In the genomic region with DNA sequence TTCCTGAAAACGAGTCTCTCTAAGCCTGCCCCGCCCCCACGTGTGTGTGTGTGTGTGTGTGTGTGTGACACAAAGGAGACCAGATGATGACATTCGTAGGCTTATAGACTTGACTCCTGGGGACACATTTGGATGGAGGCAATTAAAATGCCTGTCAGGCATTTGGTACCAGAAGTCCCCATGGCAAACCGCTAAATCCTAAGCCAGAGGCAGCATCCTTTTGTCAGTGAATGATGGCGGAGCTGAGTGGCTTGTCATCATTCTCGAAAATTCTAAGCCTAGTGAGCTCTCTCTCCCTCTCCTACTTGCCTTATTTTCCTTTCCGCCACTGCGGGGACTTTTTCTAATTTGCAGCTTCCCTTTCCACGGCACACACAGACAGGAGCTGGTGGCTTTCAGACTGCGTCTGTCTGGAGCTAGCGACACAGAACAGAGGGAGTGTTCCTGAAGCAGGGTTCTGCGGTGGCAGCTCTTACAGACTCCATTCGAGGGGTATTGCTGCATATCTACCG, we compare ENCODE assay signal across 9 mouse cellular contexts.
DNase-seq lines count a peak whose midpoint lies in the region; ATAC-seq and TF ChIP-seq lines count a peak whose summit lies in the region.
"Had no signal": no experiment of that assay in that cellular context is flagged by ENCODE, and none has a peak within 500 bp of the region (broad histone marks: within the 10 kb centered on the region; RNA-seq: fewer than 3 reads in every experiment).

No protein-coding gene starts in this region.

- no peak for TF ChIP-seq CTCF in kidney, adult 2 months (conservative IDR thresholded peaks at IDR 0.05; ENCODE audit: insufficient read depth, insufficient read length, low read depth, low read length)

- no peaks in the 10 kb centered on the region for H3K27me3 ChIP-seq in kidney, embryonic 14.5 days (ENCODE audit: control insufficient read depth, insufficient read depth, low read length)
- no peaks in the 10 kb centered on the region for H3K27me3 ChIP-seq in kidney, adult 2 months (replicated peaks; ENCODE audit: control insufficient read depth, insufficient read depth, low read length)
- no peaks in the 10 kb centered on the region for H3K27me3 ChIP-seq in embryonic facial prominence, embryonic 14.5 days (replicated peaks; ENCODE audit: control insufficient read depth, insufficient read depth, low read length)
- H3K27me3 ChIP-seq in midbrain, embryonic 10.5 days (ENCODE audit: low read depth, poor library complexity, severe bottlenecking) = no peaks in the 10 kb centered on the region

- 49% methylated on average over 15 of the region's 15 CpGs for WGBS in kidney, embryonic 14.5 days
- 45% methylated on average over 15 of the region's 15 CpGs for WGBS in kidney, adult 2 months
- WGBS in embryonic facial prominence, embryonic 14.5 days = 33% methylated on average over 15 of the region's 15 CpGs
- WGBS in midbrain, embryonic 10.5 days = 38% methylated on average over 15 of the region's 15 CpGs

- peak; percentile 49; the same call in 1 of the 2 replicates for ATAC-seq in kidney, embryonic 14.5 days (ENCODE audit: low FRiP score, low TSS enrichment)
- ATAC-seq in embryonic facial prominence, embryonic 14.5 days (ENCODE audit: low read depth) = peak; percentile 78

- H3K4me3 ChIP-seq in kidney, embryonic 14.5 days (ENCODE audit: low read length) = peak overlapping the region; percentile 4; the same call in 1 of the 2 replicates
- no peak overlapping the region for H3K4me3 ChIP-seq in kidney, adult 2 months (ENCODE audit: insufficient read depth, low read depth, low read length)
- peak overlapping the region; percentile 12 for H3K4me3 ChIP-seq in embryonic facial prominence, embryonic 14.5 days (ENCODE audit: low read depth, low read length)
- H3K4me3 ChIP-seq in midbrain, embryonic 10.5 days = peak overlapping the region; percentile 47
- H3K4me3 ChIP-seq: myocyte had no signal

- no peaks in the 10 kb centered on the region for H3K36me3 ChIP-seq in kidney, embryonic 14.5 days (ENCODE audit: control insufficient read depth, insufficient read depth, low read length)
- H3K36me3 ChIP-seq in kidney, adult 2 months (ENCODE audit: control insufficient read depth, insufficient read depth, low read length) = no peaks in the 10 kb centered on the region
- no peaks in the 10 kb centered on the region for H3K36me3 ChIP-seq in embryonic facial prominence, embryonic 14.5 days (ENCODE audit: control insufficient read depth, insufficient read depth, low read length)
- H3K36me3 ChIP-seq in midbrain, embryonic 10.5 days = no peaks in the 10 kb centered on the region

- H3K9me3 ChIP-seq in kidney, embryonic 14.5 days (ENCODE audit: control insufficient read depth, low read length) = no peaks in the 10 kb centered on the region
- no peaks in the 10 kb centered on the region for H3K9me3 ChIP-seq in embryonic facial prominence, embryonic 14.5 days (ENCODE audit: control insufficient read depth, low read length)
- H3K9me3 ChIP-seq in midbrain, embryonic 10.5 days (replicated peaks) = no peaks in the 10 kb centered on the region

- H3K4me2 ChIP-seq in kidney, embryonic 14.5 days (replicated peaks; ENCODE audit: low read depth, low read length) = peak overlapping the region; percentile 25; the same call in 1 of the 2 replicates
- H3K4me2 ChIP-seq in embryonic facial prominence, embryonic 14.5 days (ENCODE audit: low read depth, low read length) = peak overlapping the region; percentile 38

- no peak overlapping the region for H3K9ac ChIP-seq in kidney, embryonic 14.5 days (ENCODE audit: low read depth, low read length)
- 0 out of 2 replicates have a peak overlapping the region, but pooled peaks have one; percentile 12 for H3K9ac ChIP-seq in embryonic facial prominence, embryonic 14.5 days (ENCODE audit: low read depth, low read length)

- H3K4me1 ChIP-seq in kidney, embryonic 14.5 days (ENCODE audit: control insufficient read depth, insufficient read depth, low read length) = no peaks in the 10 kb centered on the region
- no peaks in the 10 kb centered on the region for H3K4me1 ChIP-seq in kidney, adult 2 months (ENCODE audit: control insufficient read depth, insufficient read depth, low read length)
- H3K4me1 ChIP-seq in embryonic facial prominence, embryonic 14.5 days (ENCODE audit: control insufficient read depth, insufficient read depth, low read length) = no peaks in the 10 kb centered on the region; the same call in 1 of the 2 replicates
- peaks cover 31% of the 10 kb centered on the region for H3K4me1 ChIP-seq in midbrain, embryonic 10.5 days

- no peak for TF ChIP-seq POLR2A in kidney, adult 2 months (IDR thresholded peaks at IDR 0.05; ENCODE audit: low read depth, low read length)

- no peak for DNase-seq in kidney, adult 2 months
- DNase-seq in embryonic facial prominence, embryonic 14.5 days (ENCODE audit: low spot score) = peak; percentile 43
- DNase-seq in layer of hippocampus, adult 11-12 months (ENCODE audit: low spot score) = peak; percentile 77
- peak; percentile 57 for DNase-seq in midbrain, embryonic 10.5 days (ENCODE audit: low spot score)
- no peak for DNase-seq in urinary bladder, postnatal 25 days (ENCODE audit: low spot score)
- no peak for DNase-seq in thymus, postnatal 25 days
- DNase-seq in urinary bladder, postnatal 4 days (ENCODE audit: low spot score in 2 of 2) = no peak

- no peak overlapping the region for H3K27ac ChIP-seq in kidney, embryonic 14.5 days (ENCODE audit: low read depth, low read length)
- no peak overlapping the region for H3K27ac ChIP-seq in kidney, adult 2 months (ENCODE audit: insufficient read depth, low read depth, low read length)
- H3K27ac ChIP-seq in embryonic facial prominence, embryonic 14.5 days (replicated peaks; ENCODE audit: low read depth, low read length) = no peak overlapping the region; the same call in 1 of the 2 replicates
- H3K27ac ChIP-seq in midbrain, embryonic 10.5 days (replicated peaks) = peak overlapping the region; percentile 84

Comparison
In these comparisons a context has a peak if more than half of its experiments do, and no peak if none do; other contexts are left out.
1. DNase-seq: peak in embryonic facial prominence, embryonic 14.5 days (single experiment), layer of hippocampus, adult 11-12 months (single experiment) and midbrain, embryonic 10.5 days (single experiment); none in kidney, adult 2 months (single experiment), urinary bladder, postnatal 25 days (single experiment), thymus, postnatal 25 days (single experiment) and urinary bladder, postnatal 4 days (0 of 2).